Mouse (Mus musculus) cortical plate, adult 2 months (tissue): Measurements from ENCODE around the gene Slc39a11.

Experiments
- CTCF ChIP-seq: fragments of 200-500 bp; IDR thresholded peaks from 2 replicates; pipeline ENCODE4 v1.5.1; 2011; ENCODE audit warnings: mild to moderate bottlenecking, control low read depth, low read length; ENCODE audit not compliant: insufficient read depth; ENCODE audit errors: extremely low read depth
- POLR2A ChIP-seq: fragments of 200-500 bp; IDR thresholded peaks from 2 replicates; pipeline ENCODE4 v1.6.1; 2011; ENCODE audit warnings: mild to moderate bottlenecking, low read length, control low read depth; ENCODE audit not compliant: insufficient read depth; ENCODE audit errors: extremely low read depth

DNA sequence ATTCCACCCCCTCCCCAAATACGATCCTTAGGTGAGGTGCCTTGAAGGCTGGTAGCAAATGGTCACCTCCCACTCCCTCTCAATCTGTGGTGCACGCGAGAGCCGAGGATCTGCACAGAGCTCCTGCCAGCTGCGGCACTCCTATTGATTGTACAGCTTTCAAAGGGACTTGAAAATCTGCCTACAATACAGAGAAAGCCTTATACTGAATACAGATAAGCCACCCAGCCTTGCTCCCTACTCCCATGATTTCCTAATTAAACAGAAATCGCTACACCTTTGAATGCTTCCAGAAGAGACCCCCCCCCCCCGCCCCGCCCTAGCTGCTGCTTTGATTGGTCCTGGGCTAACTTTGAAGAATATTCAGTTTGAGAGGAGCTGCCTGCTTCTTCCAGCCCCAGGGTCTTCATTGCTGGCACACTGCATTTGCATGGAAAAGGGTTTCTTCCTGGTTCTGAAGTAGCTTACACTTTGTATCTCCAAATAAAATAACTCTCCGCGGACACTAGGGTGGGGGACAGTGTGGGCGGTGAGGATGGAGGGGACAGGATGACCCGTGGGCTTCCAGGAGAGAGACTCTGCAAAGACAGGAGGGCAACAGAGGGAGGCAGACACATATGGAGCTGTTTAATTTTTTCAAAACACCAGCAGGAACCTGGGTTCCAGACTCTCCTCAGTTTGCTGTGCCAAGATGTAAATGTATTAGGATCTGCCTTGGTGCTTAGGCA, 48.1 kb downstream of the Slc39a11 start:
- no peak for TF ChIP-seq CTCF
- TF ChIP-seq POLR2A = no peak
